Mouse (Mus musculus): ENCODE data around the gene Atp6v0a1.

DNA sequence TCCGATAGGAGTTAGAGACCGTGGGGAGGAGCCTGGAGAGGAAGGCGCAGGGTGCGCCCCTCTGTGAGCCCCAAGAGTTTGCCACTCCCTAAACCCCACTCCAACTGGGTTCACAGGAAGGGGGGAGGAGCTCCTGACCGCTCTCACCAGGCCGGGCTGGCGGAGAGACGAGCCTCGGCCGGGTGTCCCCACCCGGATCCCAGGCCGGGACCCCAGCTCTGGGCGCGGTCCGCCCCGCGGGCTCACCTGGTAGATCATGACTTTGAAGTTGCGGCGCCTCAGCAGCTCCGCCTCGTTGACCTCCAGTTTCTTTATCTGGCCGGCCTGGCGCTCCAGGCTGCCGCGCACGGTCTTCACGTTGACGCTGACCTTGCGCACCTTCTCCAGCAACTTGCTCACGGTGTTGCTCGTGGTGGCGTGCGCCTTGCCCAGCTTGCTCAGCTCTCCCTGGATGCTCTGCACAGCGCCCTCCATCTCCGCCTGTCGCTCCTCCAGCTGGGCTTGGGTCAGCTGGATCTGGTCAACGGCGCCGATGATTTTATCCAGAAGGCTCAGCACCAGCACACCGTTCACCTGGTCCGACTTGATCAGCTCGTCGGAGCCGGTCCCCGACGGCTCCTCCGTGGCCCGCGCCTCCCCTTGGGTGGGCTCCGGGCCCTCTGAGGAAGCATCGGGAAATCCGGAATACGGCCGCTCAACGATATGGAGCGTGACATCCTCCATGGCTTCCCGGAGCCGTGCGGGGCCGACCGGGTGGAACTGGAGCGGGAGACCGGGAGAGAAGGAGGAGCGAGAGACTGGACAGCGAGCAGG lies 39.3 kb upstream of the Atp6v0a1 start:
- TF ChIP-seq MYOG (IDR thresholded peaks at IDR 0.05; ENCODE audit: control insufficient read depth, extremely low read depth, insufficient read length) = no peak
- no peak for TF ChIP-seq CTCF (IDR thresholded peaks at IDR 0.05; ENCODE audit: control insufficient read depth, insufficient read depth, insufficient read length)
- no peak for TF ChIP-seq CEBPB (IDR thresholded peaks at IDR 0.05; ENCODE audit: low read depth)
- no peak for TF ChIP-seq USF1 (IDR thresholded peaks at IDR 0.05; ENCODE audit: low read depth)
- TF ChIP-seq MAX (IDR thresholded peaks at IDR 0.05) = no peak
- no peak for TF ChIP-seq FOSL1 (IDR thresholded peaks at IDR 0.05; ENCODE audit: insufficient read depth, low read length, poor library complexity, severe bottlenecking)
- TF ChIP-seq MYOD1 (IDR thresholded peaks at IDR 0.05; ENCODE audit: control insufficient read depth, insufficient read length, low read depth) = no peak

Data from C2C12 (cell line).